Mouse (Mus musculus): ENCODE results near the gene Tnnt3. TPM values are rescaled to one million over a fixed set of nuclear protein-coding genes. Genes with fewer than 3 reads are reported as not detected.

The Tnnt3 gene
- total and polyA plus RNA-seq, 3 experiments = 3.1 to 13.3 (median 4.1) TPM

GRCm38 (mm10) chr7:142556089-142556476, 57.4 kb downstream of the Tnnt3 start:
- dilution Hi-C loops (cut with MboI; ENCODE audit: extremely low pct_ligation_motif_present, extremely low pct_unique_long_range_greater_than_20kb, low sequenced_read_pairs) = no loop called here
- Histone ChIP-seq H3K4me2 (ENCODE audit: insufficient read depth, low read depth, poor library complexity, severe bottlenecking) (no peak overlapping the region), H3K27ac (ENCODE audit: insufficient read depth, low read depth) (no peak overlapping the region), H3K9me3 (replicated peaks; ENCODE audit: low read length) (no peaks in the 10 kb centered on the region), H3K9ac (ENCODE audit: insufficient read depth, low read depth) (no peak overlapping the region), H3K4me3 (replicated peaks in 1 of 3; ENCODE audit: low read depth in 2 of 3, low read length in 2 of 3, poor library complexity in 1 of 3) (no peak overlapping the region), H3K4me1 (ENCODE audit: control insufficient read depth in 1 of 2, insufficient read depth in 2 of 2) (no peaks in the 10 kb centered on the region), H3K36me3 (replicated peaks in 1 of 2; ENCODE audit: control insufficient read depth in 1 of 2, insufficient read depth in 1 of 2, low read length in 1 of 2) (no peaks in the 10 kb centered on the region), H3K27me3 (replicated peaks) (peaks cover 82% of the 10 kb centered on the region), H3K79me2 (replicated peaks; ENCODE audit: control insufficient read depth, extremely low read depth, insufficient read depth, poor library complexity, severe bottlenecking) (no peaks in the 10 kb centered on the region)
- in situ Hi-C loops (cut with MboI; ENCODE audit: low pct_ligation_motif_present, low pct_unique_long_range_greater_than_20kb, low sequenced_read_pairs) = no loop called here
- DNase-seq (ENCODE audit: extremely low read depth) = no peak
- TF ChIP-seq BHLHE40 (IDR thresholded peaks at IDR 0.05; ENCODE audit: low read depth, low read length) (no peak), NELFE (IDR thresholded peaks at IDR 0.05; ENCODE audit: low read depth, low read length) (no peak), MAX (IDR thresholded peaks at IDR 0.05; ENCODE audit: low read length) (no peak), POLR2A (IDR thresholded peaks at IDR 0.05; ENCODE audit: low read depth, low read length) (no peak), ZNF384 (IDR thresholded peaks at IDR 0.05; ENCODE audit: low read depth, low read length) (no peak), ZMIZ1 (IDR thresholded peaks at IDR 0.05; ENCODE audit: low read depth, low read length) (no peak), NRF1 (IDR thresholded peaks at IDR 0.05; ENCODE audit: low read depth, low read length) (no peak), MYC (IDR thresholded peaks at IDR 0.05; ENCODE audit: low read depth, low read length) (no peak), PAX5 (IDR thresholded peaks at IDR 0.05; ENCODE audit: low read length) (no peak), USF2 (conservative IDR thresholded peaks at IDR 0.05; ENCODE audit: low read depth, low read length) (no peak), JUND (conservative IDR thresholded peaks at IDR 0.05; ENCODE audit: low read depth, low read length) (no peak), KAT2A (IDR thresholded peaks at IDR 0.05; ENCODE audit: insufficient replicate concordance, low read length) (no peak), ZC3H11A (IDR thresholded peaks at IDR 0.05; ENCODE audit: low read depth, low read length) (no peak), TCF12 (IDR thresholded peaks at IDR 0.05; ENCODE audit: low read depth, low read length) (no peak), E2F4 (IDR thresholded peaks at IDR 0.05; ENCODE audit: insufficient replicate concordance, low read depth, low read length) (no peak), RAD21 (IDR thresholded peaks at IDR 0.05; ENCODE audit: low read depth, low read length) (no peak), UBTF (IDR thresholded peaks at IDR 0.05; ENCODE audit: low read depth, low read length) (no peak), CHD2 (IDR thresholded peaks at IDR 0.05; ENCODE audit: low read length) (no peak), SIN3A (IDR thresholded peaks at IDR 0.05; ENCODE audit: low read length) (no peak), MAZ (IDR thresholded peaks at IDR 0.05; ENCODE audit: low read depth, low read length) (no peak)

DNA sequence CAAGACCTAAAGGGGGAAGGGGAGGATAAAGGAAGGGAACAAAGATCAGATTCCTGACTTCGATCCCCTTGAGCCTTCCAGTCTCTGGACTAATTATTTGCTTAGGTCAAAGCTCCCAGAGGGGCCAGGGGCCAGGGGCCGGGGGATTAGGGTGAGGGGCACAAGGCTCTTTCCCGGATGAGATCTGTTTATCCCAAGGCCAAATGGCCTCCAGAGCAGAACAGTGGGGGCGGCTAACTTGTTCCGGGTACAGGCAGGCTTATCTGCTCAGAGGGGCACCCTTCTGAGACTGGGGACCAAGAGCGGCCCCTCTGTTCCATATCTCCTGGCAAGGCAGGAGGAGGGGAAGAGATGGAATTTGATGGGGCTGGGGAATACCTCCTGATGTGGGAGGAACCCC, 59.1 kb downstream of the Tnnt3 start:
- Histone ChIP-seq H3K4me3 (replicated peaks in 1 of 3; ENCODE audit: low read depth in 2 of 3, low read length in 2 of 3, poor library complexity in 1 of 3) (no peak overlapping the region), H3K27ac (ENCODE audit: insufficient read depth, low read depth) (no peak overlapping the region), H3K4me1 (ENCODE audit: control insufficient read depth in 1 of 2, insufficient read depth in 2 of 2) (no peaks in the 10 kb centered on the region), H3K27me3 (replicated peaks) (peaks cover 87% of the 10 kb centered on the region), H3K4me2 (ENCODE audit: insufficient read depth, low read depth, poor library complexity, severe bottlenecking) (no peak overlapping the region), H3K9ac (ENCODE audit: insufficient read depth, low read depth) (no peak overlapping the region), H3K79me2 (replicated peaks; ENCODE audit: control insufficient read depth, extremely low read depth, insufficient read depth, poor library complexity, severe bottlenecking) (no peaks in the 10 kb centered on the region), H3K9me3 (replicated peaks; ENCODE audit: low read length) (no peaks in the 10 kb centered on the region), H3K36me3 (replicated peaks in 1 of 2; ENCODE audit: control insufficient read depth in 1 of 2, insufficient read depth in 1 of 2, low read length in 1 of 2) (no peaks in the 10 kb centered on the region)
- no peak for DNase-seq (ENCODE audit: extremely low read depth)
- dilution Hi-C loops (cut with MboI; ENCODE audit: extremely low pct_ligation_motif_present, extremely low pct_unique_long_range_greater_than_20kb, low sequenced_read_pairs) = no loop called here
- TF ChIP-seq MEF2A (IDR thresholded peaks at IDR 0.05; ENCODE audit: borderline replicate concordance, low read depth, low read length) = no peak
- TF ChIP-seq ETS1 (conservative IDR thresholded peaks at IDR 0.05; ENCODE audit: low read depth, low read length) = no peak
- no peak for TF ChIP-seq UBTF (IDR thresholded peaks at IDR 0.05; ENCODE audit: low read depth, low read length)
- TF ChIP-seq JUN (IDR thresholded peaks at IDR 0.05; ENCODE audit: insufficient read depth, low read depth, low read length) = no peak
- no peak for TF ChIP-seq CHD1 (IDR thresholded peaks at IDR 0.05; ENCODE audit: low read depth, low read length)
- TF ChIP-seq NELFE (IDR thresholded peaks at IDR 0.05; ENCODE audit: low read depth, low read length) = no peak
- TF ChIP-seq SMC3 (IDR thresholded peaks at IDR 0.05; ENCODE audit: low read depth, low read length) = no peak
- no peak for TF ChIP-seq BHLHE40 (IDR thresholded peaks at IDR 0.05; ENCODE audit: low read depth, low read length)
- TF ChIP-seq MAFK (IDR thresholded peaks at IDR 0.05; ENCODE audit: insufficient replicate concordance, low read length) = no peak
- TF ChIP-seq EP300 (IDR thresholded peaks at IDR 0.05; ENCODE audit: low read length) = no peak
- TF ChIP-seq NRF1 (IDR thresholded peaks at IDR 0.05; ENCODE audit: low read depth, low read length) = no peak
- no peak for TF ChIP-seq MAX (IDR thresholded peaks at IDR 0.05; ENCODE audit: low read length)
- no peak for TF ChIP-seq KAT2A (IDR thresholded peaks at IDR 0.05; ENCODE audit: insufficient replicate concordance, low read length)
- TF ChIP-seq TBP (conservative IDR thresholded peaks at IDR 0.05; ENCODE audit: low read depth, low read length) = no peak
- TF ChIP-seq ELF1 (IDR thresholded peaks at IDR 0.05; ENCODE audit: low read depth, low read length) = no peak
- no peak for TF ChIP-seq CTCF (conservative IDR thresholded peaks at IDR 0.05 in 1 of 2, IDR thresholded peaks at IDR 0.05 in 1 of 2; ENCODE audit: low read depth in 2 of 2, low read length in 2 of 2)
- TF ChIP-seq RAD21 (IDR thresholded peaks at IDR 0.05; ENCODE audit: low read depth, low read length) = no peak
- TF ChIP-seq USF2 (conservative IDR thresholded peaks at IDR 0.05; ENCODE audit: low read depth, low read length) = no peak
- in situ Hi-C loops (cut with MboI; ENCODE audit: low pct_ligation_motif_present, low pct_unique_long_range_greater_than_20kb, low sequenced_read_pairs) = no loop called here

Data from CH12.LX (cell line).